Mouse (Mus musculus): ENCODE data around the gene Gprasp2.
"Not testable (repeated sequence)": the region's sequence is repeated elsewhere in the genome, so short reads cannot be mapped to it uniquely, and the experiment has no call there.

Gprasp2 gene

DNA sequence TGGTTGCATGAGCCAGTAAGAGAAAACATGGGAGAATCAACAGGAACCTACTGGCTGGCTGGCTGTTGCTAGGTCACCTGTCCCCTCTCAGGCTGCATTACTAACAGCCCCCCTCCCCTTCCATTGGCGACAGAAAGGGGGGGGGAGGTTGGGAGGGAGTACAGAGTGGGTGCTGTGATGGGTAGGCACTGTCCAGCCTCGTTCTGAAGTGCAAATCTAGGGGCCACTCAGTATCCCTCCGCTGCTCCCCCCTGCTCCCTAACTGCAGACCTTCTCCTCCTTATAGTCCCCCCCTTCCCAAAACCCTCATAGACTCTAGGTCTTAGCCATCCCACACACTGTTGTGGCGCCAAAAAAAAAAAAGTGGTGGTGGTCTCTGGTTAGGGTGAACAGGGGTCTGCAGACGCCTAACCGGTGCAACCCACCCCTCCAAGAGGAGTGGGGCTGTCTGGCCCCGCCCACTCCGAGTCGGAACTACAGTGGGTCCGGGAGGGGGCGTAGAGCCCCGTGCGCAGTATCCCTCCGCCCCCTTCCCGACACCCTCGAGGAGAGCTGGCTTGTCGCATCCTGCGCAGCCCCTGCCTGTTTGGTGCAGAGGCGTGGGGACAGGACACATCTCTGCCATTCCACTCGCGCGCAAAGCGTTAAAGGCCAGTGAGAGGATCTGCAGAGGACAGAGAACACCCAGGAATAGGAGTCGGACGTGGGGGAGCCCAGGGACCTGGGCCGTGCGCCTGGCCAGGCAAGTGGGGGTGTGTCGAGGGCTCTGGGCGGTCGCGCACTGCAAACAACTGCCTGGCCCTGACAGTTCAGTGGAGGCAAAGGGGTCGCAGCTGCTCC lies at the start of gene Gprasp2:
Gene Gprasp2 (plus strand): TSS at position 514 of the 840 bp plus-strand sequence.
- peak; percentile 44 to 65 for DNase-seq (ENCODE audit: inconsistent age in 2 of 2, low spot score in 1 of 2)

DNA sequence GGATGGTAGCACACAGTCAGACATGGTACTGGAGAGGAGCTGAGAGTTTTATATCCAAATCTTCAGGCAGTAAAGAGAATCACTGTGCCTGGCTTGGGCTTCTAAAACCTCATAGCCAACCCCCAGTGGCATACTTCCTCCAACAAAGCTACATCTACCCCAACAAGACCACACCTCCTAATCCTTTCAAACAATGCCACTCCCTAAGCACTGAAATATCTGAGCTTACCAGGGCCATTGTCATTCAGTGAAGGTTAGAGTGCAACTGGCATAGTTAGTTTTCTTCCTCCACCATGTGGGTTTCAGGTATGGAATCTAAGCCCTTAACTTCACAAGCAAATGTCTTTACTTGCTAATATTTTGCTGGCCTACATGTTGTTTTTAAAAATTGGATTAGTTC lies 47.3 kb upstream of the Gprasp2 start:
- no peak for DNase-seq (ENCODE audit: inconsistent age in 2 of 2, low spot score in 1 of 2)

DNA sequence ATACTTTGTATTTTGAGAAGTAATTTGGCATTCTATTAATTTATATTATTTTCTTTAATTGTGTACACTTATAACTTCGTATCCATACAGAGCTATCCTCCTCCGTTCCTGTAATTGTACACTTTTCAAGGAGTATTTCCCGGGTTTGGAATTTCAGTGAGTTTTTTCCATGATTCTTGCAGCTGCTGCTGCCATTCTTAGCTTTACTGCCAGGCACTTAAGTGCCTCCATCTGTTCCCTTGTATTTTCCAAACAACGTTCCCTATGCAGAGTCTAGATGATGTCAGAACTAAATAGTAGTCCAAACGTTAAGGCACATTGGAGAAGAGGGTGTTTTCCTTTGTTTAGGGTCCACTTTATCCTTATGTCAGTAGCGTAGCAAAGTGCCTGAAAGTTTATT lies 46.5 kb upstream of the Gprasp2 start:
- no peak for DNase-seq (ENCODE audit: inconsistent age in 2 of 2, low spot score in 1 of 2)

DNA sequence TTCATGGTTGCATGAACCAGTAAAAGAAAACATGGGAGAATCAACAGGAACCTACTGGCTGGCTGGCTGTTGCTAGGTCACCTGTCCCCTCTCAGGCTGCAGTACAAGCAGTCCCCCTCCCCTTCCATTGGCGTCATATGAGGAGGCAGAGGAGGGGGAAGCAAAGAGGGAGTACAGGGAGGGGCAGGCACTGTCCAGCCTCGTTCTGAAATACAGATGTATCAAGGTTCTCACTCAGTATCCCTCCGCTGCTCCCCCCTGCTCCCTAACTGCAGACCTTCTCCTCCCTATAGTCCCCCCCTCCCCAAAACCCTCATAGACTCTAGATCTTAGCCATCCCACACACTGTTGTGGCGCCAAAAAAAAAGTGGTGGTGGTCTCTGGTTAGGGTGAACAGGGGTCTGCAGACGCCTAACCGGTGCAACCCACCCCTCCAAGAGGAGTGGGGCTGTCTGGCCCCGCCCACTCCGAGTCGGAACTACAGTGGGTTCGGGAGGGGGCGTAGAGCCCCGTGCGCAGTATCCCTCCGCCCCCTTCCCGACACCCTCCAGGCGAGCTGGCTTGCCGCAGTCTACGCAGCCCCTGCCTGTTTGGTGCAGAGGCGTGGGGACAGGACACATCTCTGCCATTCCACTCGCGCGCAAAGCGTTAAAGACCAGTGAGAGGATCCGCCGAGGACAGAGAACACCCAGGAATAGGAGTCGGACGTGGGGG lies 43.1 kb upstream of the Gprasp2 start:
- peak; percentile 50 to 77 for DNase-seq (ENCODE audit: inconsistent age in 2 of 2, low spot score in 1 of 2)

DNA sequence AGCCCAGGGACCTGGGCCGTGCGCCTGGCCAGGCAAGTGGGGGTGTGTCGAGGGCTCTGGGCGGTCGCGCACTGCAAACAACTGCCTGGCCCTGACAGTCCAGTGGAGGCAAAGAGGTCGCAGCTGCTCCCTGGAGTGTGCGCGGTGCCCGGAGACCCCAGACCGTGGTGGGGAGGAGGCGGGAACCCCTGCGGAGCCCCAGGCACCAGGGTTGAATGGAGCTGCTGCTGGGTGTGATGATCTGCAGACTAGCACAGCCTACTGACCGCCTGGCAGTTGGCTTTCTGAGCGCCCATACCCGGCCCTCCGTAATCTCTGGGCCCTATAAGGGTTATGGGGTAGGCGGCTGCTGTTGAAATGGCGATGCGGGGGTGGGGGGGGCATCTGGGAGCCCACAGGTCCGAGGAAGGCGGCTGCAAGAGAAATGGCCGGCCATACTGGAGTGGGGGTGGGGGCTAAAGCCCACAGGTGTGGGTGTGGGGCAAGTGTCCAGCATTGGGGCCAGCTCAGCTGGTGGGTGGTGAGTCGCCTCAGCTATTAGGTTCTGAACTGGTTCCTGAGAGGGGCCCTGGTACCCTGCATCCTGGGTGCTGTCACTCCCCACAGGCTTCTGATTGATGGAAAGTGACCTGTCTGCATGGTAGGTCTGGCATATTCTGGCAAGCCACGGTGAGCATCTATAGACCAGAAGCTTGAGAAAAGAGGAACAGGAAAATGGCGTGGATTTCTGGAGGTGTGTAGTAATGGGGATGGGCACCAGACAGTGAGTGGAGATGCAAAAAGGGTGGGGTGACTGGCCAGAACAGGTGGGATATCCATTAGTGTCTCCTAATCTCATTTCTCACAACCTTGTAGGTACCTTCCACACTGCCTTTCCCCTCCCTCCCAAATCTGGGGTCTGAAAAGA lies 42.3 kb upstream of the Gprasp2 start:
- DNase-seq (ENCODE audit: inconsistent age in 2 of 2, low spot score in 1 of 2): peak; percentile 16 to 55

DNA sequence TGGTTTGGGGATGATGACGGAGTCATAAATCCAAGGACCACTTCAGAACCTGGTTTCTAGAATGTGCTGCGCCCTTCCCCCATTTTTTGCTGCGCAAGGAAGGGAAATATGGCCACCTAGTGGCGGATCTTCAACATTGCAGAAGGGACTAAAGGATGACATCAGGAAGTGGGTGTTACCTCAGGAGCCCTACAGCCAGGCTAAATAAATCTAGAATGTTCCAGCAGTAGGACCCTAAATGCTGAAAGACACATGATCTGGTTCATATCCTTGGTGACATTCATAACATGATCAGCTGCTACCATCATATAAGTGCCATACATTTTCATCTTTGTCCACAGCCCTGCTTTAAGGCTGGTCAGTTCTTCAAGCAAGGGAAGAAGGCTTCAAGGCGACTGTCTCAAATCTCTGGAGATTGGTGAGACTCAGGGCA lies 41.6 kb upstream of the Gprasp2 start, which contains the start of gene Bhlhb9:
Gene Bhlhb9 (plus strand): TSS at position 383 of the 433 bp plus-strand sequence.
- peak; percentile 35 to 72 for DNase-seq (ENCODE audit: inconsistent age in 2 of 2, low spot score in 1 of 2)

DNA sequence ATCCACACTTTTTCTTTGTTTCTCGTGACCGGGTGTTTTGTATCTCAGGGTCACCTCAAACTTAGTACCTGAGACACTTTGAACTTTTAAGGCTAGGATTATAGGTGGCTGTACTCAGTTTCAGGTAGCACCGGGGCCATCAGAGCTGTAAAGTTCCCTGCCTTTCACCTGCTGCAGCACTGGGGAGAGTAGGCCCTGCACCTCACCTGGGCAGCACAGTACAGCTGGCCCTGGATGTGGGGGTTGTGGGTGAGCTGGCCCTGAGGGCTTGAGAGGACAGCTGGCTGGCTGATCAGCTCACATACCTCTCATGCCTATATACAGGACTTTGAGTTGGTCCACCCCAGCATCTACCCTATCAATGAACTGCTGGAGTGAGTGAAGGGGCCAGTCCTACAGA lies 34.7 kb upstream of the Gprasp2 start:
- DNase-seq (ENCODE audit: inconsistent age in 2 of 2, low spot score in 1 of 2): no peak

DNA sequence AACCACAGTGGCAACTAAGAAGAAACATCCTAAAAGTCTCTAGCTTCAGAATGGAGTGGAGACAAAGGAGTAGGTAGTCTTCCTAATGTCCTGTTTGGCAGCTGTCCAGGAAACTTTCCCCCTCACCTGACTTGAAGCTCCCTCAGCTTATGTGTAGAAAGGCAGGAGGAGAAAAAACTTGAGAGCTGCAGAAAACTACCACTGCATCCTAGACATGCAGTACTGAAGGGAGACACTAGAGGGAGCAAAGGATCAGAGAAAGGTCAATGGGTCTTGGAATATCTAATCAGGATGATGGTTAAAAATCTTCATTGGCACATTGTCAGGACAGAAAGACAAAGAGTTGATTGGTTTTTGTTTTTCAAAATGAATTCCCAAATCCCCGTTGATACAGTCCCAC lies 33.1 kb upstream of the Gprasp2 start:
- peak in 1 of 2 experiments; percentile 78 for DNase-seq (ENCODE audit: inconsistent age in 2 of 2, low spot score in 1 of 2)

DNA sequence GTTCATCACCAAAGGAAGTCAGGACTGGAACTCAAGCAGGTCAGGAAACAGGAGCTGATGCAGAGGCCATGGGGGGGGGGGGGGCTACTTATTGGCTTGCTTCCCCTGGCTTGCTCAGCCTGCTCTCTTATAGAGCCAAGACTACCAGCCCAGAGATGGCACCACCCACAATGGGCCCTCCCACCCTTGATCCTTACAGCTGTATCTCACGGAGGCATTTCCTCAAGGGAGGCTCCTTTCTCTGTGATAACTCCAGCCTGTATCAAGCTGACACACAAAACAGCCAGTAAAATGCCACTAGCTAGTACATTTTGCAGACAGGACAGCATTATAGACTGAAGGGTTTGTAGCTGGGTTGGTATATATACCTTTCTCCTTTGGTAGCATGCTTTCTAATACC lies 2.9 kb upstream of the Gprasp2 start:
- not testable (repeated sequence) for DNase-seq (ENCODE audit: inconsistent age in 2 of 2, low spot score in 1 of 2)

DNA sequence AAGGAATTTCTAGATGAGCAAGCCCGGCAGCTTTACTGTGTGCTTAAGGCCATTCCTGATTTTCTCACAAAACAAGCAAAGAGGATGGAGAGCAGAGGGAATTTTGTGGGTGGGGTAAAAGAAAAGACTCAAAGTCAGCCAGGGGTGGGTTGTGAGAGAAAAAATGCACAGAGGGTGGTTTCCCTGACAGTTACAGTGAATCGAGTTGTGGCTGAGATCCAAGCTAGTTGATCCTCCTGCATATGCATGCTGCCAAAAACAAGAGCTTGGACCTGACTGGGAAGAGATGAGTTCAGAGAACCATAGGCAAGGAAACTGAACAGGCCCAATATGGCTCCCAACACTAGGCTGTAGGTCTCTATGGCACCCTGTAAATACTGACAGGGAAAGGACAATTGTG lies 938 bp upstream of the Gprasp2 start:
- DNase-seq (ENCODE audit: inconsistent age in 2 of 2, low spot score in 1 of 2): no peak

DNA sequence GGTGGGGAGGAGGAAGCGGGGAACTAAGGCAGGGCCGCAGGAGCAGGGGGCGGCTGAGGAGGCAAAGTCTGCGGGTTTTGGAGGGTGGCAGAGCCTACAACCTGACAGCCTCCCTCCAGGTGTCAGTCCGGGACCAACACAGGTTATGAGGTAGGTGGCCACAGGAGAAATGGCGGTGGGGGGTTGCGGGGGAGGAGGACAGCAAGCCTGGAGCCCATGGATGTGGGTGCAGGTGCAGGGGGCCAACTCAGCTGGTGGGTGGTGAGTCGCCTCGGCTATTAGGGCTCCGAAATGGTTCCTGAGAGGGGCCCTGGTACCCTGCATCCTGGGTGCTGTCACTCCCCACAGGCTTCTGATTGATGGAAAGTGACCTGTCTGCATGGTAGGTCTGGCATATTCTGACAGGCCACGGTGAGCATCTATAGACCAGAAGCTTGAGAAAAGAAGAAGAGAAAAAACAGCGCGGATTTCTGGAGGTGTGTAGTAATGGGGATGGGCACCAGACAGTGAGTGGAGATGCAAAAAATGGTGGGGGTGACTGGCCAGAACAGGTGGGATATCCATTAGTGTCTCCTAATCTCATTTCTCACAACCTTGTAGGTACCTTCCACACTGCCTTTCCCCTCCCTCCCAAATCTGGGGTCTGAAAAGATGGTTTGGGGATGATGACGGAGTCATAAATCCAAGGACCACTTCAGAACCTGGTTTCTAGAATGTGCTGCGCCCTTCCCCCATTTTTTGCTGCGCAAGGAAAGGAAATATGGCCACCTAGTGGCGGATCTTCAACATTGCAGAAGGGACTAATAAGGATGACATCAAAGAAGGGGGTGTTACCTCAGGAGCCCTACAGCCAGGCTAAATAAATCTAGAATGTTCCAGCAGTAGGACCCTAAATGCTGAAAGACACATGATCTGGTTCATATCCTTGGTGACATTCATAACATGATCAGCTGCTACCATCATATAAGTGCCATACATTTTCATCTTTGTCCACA lies 860 bp downstream of the Gprasp2 start:
- peak; percentile 18 to 61 for DNase-seq (ENCODE audit: inconsistent age in 2 of 2, low spot score in 1 of 2)

DNA sequence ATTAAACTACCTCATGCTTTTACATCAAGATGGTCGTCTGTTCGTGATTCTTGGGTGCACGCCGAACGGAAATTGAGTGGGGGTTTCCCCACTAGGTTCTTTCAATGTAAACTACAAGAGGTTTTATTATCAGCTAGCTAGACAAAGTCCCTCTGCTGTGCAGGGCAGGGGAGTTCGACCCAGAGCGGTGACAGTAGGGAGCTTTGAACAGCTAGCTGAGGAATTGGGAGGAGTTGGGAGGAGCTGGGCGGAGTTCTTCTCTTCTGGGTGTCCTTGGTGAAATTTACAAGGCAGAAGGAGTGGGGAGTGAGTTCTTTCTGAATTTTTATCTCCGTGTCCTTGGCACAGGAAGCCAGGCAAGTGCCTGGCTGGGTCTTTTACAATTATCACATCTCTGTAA lies 28.0 kb downstream of the Gprasp2 start:
- DNase-seq (ENCODE audit: inconsistent age in 2 of 2, low spot score in 1 of 2): peak in 1 of 2 experiments; percentile 11

DNA sequence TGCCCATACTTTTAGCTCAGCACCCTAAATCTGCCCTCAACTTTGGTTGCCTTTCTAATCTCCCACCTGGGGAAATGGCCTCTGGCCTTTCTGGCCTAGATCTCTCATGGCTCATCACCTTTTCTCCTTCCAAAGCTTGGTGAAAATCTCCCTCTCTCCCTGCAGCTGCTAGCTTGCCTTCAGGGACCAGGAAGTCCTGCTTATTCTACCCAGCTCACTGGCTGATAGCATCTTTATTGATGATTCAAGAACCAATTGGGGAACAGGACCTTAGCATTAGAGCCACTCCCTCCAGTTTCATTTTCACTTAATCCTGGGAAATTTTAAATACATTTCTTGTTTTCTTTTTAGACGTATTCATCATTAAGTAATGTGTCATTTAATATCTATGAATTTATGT lies 37.8 kb downstream of the Gprasp2 start:
- DNase-seq (ENCODE audit: inconsistent age in 2 of 2, low spot score in 1 of 2): no peak

DNA sequence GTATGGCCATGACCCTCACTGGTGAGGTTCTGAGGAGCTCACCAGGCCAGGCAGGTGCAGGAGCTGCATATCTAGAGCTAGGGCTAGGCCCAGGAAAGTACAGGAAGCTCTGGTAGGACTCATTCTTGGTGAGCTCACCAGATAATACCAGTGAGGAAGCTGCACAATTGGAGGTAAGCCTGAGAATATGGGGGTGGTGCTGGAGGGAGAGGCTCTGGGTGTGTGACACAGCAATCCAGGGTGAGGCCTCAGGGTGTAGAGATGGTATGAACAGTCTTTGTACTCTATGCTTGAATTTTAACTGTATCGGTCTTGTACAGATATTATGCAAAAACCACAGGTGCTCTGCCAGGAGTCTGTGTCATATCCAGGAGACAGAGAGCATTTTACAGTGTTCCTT lies 40.8 kb downstream of the Gprasp2 start:
- no peak for DNase-seq (ENCODE audit: inconsistent age in 2 of 2, low spot score in 1 of 2)

DNA sequence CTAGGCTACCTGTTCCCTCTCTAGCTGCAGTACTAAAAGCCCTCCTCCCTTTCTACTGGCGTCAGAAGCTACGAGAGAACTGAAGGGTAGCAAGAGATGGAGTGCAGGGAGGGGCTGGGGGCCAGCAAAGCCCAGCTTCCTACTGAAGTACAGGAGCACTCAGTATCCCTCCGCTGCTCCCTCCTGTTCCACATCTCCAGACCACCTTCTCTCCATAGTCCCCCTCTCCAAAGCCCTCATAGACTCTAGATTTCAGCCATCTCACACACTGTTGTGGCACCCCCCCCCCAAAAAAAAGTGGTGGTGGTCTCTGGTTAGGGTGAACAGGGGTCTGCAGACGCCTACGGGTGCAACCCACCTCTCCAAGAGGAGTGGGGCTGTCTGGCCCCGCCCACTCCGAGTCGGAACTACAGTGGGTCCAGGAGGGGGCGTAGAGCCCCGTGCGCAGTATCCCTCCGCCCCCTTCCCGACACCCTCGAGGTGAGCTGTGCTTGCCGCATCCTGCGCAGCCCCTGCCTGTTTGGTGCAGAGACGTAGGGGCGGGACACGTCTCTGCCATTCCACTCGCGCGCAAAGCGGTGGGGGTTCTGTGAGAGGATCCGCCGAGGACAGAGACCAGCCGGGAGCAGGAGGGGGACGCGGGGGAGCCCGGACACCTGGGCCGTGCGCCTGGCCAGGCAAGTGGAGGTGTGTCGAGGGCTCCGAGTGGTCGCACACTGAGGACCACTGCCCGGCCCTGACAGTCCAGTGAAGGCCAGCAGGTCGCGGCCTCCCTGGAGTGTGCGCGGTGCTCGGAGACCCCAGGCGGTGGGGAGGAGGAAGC lies 46.8 kb downstream of the Gprasp2 start:
- peak; percentile 74 to 87 for DNase-seq (ENCODE audit: inconsistent age in 2 of 2, low spot score in 1 of 2)

DNA sequence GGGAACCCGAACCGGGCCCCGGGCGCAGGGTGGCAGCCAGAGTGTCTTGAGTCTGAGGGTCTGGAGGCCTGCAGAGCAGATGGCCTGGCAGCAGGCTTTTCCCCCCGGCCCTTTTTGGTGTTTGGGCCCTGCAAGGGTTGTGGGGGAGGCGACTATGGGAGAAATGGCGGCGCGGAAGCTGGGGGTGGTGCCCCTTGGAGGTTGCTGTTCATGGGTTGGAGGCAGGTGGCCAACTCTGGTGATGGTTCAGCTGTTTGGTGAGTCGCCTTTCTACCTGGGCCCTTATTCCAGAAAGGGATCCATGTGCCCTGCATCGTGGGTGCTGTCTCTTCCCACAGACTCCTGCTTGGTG lies 47.4 kb downstream of the Gprasp2 start:
- DNase-seq (ENCODE audit: inconsistent age in 2 of 2, low spot score in 1 of 2): peak in 1 of 2 experiments; percentile 27
